Mouse (Mus musculus): ENCODE results near the gene Dnah7b. TPM values are rescaled to one million over a fixed set of nuclear protein-coding genes. Genes with fewer than 3 reads are reported as not detected.
A peak's percentile ranks its signal among the peaks of the same experiment; 100 is the strongest.

Dnah7b gene
- total and polyA plus RNA-seq, 3 experiments = 0.10 TPM; not detected in 2

GRCm38 (mm10) chr1:46022262-46022661, 43.9 kb upstream of the Dnah7b start:
- no peaks in the 10 kb centered on the region for H3K27me3 ChIP-seq (ENCODE audit: control insufficient read depth in 1 of 2, insufficient read depth in 2 of 2, low read length in 2 of 2)
- peaks cover 0 to 2% of the 10 kb centered on the region in 2 experiments; a peak in 1 of 4 replicates for H3K4me1 ChIP-seq (ENCODE audit: control insufficient read depth in 1 of 2, insufficient read depth in 2 of 2, low read length in 2 of 2)
- H3K9ac ChIP-seq (ENCODE audit: control insufficient read depth, low read depth, low read length, poor library complexity, severe bottlenecking) = no peak overlapping the region
- TF ChIP-seq SMC3 (IDR thresholded peaks at IDR 0.05; ENCODE audit: low read depth, low read length) (peak; percentile 89), ETS1 (IDR thresholded peaks at IDR 0.05; ENCODE audit: low read depth, low read length) (no peak), TAL1 (IDR thresholded peaks at IDR 0.05; ENCODE audit: low read length) (no peak), ZNF384 (IDR thresholded peaks at IDR 0.05; ENCODE audit: low read depth, low read length) (no peak), SIN3A (IDR thresholded peaks at IDR 0.05; ENCODE audit: low read length) (no peak), CHD2 (IDR thresholded peaks at IDR 0.05; ENCODE audit: low read length) (no peak), POLR2AphosphoS5 (IDR thresholded peaks at IDR 0.05; ENCODE audit: borderline replicate concordance, low read depth, low read length) (no peak), RAD21 (IDR thresholded peaks at IDR 0.05; ENCODE audit: low read depth, low read length) (peak; percentile 91), E2F4 (IDR thresholded peaks at IDR 0.05; ENCODE audit: borderline replicate concordance, low read depth, low read length) (no peak), ZC3H11A (IDR thresholded peaks at IDR 0.05; ENCODE audit: low read depth, low read length) (peak; percentile 77), ZMIZ1 (IDR thresholded peaks at IDR 0.05; ENCODE audit: low read depth, low read length) (no peak), USF1 (IDR thresholded peaks at IDR 0.05; ENCODE audit: low read depth, low read length) (no peak), CTCF (IDR thresholded peaks at IDR 0.05 in 2 of 3, conservative IDR thresholded peaks at IDR 0.05 in 1 of 3; ENCODE audit: control insufficient read depth in 1 of 3, insufficient read depth in 1 of 3, low read depth in 2 of 3, low read length in 3 of 3, poor library complexity in 1 of 3, severe bottlenecking in 1 of 3) (peak in 2 of 3 experiments; percentile 39 to 82; a peak in 4 of 6 replicates)
- no peak overlapping the region for H3K27ac ChIP-seq (ENCODE audit: control insufficient read depth, low read depth, low read length)
- DNase-seq (ENCODE audit: low read depth, low spot score) = peak; percentile 72
- H3K79me2 ChIP-seq (ENCODE audit: control insufficient read depth, insufficient read depth, low read length, poor library complexity) = no peaks in the 10 kb centered on the region
- peaks cover 0 to 5% of the 10 kb centered on the region in 2 experiments; a peak in 2 of 4 replicates for H3K36me3 ChIP-seq (ENCODE audit: control insufficient read depth in 1 of 2, insufficient read depth in 2 of 2, low read length in 2 of 2)
- no peak overlapping the region for H3K4me3 ChIP-seq (ENCODE audit: control insufficient read depth in 1 of 2, insufficient read depth in 1 of 2, low read depth in 2 of 2, low read length in 2 of 2)
- H3K9me3 ChIP-seq (replicated peaks; ENCODE audit: insufficient read depth, low read length) = no peaks in the 10 kb centered on the region

GRCm38 (mm10) chr1:46031993-46032555, 34.0 kb upstream of the Dnah7b start:
- Histone ChIP-seq H3K9ac (ENCODE audit: control insufficient read depth, low read depth, low read length, poor library complexity, severe bottlenecking) (no peak overlapping the region), H3K79me2 (ENCODE audit: control insufficient read depth, insufficient read depth, low read length, poor library complexity) (no peaks in the 10 kb centered on the region), H3K4me3 (ENCODE audit: control insufficient read depth in 1 of 2, insufficient read depth in 1 of 2, low read depth in 2 of 2, low read length in 2 of 2) (no peak overlapping the region), H3K4me1 (ENCODE audit: control insufficient read depth in 1 of 2, insufficient read depth in 2 of 2, low read length in 2 of 2) (no peaks in the 10 kb centered on the region), H3K27ac (ENCODE audit: control insufficient read depth, low read depth, low read length) (no peak overlapping the region), H3K36me3 (ENCODE audit: control insufficient read depth in 1 of 2, insufficient read depth in 2 of 2, low read length in 2 of 2) (no peaks in the 10 kb centered on the region), H3K27me3 (ENCODE audit: control insufficient read depth in 1 of 2, insufficient read depth in 2 of 2, low read length in 2 of 2) (no peaks in the 10 kb centered on the region; a peak in 1 of 4 replicates), H3K9me3 (replicated peaks; ENCODE audit: insufficient read depth, low read length) (no peaks in the 10 kb centered on the region)
- DNase-seq (ENCODE audit: low read depth, low spot score) = no peak
- no peak for TF ChIP-seq MAX (IDR thresholded peaks at IDR 0.05; ENCODE audit: low read length)
- TF ChIP-seq MEF2A (IDR thresholded peaks at IDR 0.05; ENCODE audit: extremely low read depth, insufficient replicate concordance, low read depth, low read length, poor library complexity, severe bottlenecking) = no peak
- no peak for TF ChIP-seq SMC3 (IDR thresholded peaks at IDR 0.05; ENCODE audit: low read depth, low read length)
- TF ChIP-seq KAT2A (conservative IDR thresholded peaks at IDR 0.05; ENCODE audit: low read depth, low read length) = no peak
